In the genomic region with DNA sequence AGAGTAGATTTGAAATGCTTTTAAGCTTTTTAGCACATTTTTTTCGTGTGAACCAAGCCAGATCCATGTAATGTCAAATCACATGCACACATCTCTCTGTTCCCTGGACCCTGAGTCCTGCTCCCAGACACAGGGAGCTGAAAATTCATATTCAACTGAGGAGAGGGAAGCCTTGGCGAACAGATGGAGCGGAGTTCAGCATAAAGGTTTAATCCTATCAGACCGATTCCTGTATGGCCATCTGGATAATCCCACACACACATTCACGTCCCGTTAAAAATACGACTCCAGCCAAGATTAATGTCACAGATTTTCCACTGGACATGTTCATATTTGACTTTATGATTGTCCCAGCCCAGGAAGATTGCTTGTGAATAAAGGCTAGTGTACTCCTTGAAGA, we compare ENCODE assay signal across 15 mouse cellular contexts.
DNase-seq lines count a peak whose midpoint lies in the region; ATAC-seq lines count a peak whose summit lies in the region.
"Had no signal": no experiment of that assay in that cellular context is flagged by ENCODE, and none has a peak within 500 bp of the region (broad histone marks: within the 10 kb centered on the region; RNA-seq: fewer than 3 reads in every experiment).

No protein-coding gene starts in this region.

- DNase-seq in cerebellum, adult 11 months, result peak; percentile 6
- DNase-seq in cerebellum, adult 18-20 months, result no peak
- no peak for DNase-seq in forebrain, embryonic 11.5 days (ENCODE audit: low spot score)
- no peak for DNase-seq in spleen, adult 18-20 months
- no peak for DNase-seq in adrenal gland, postnatal 25 days
- DNase-seq in lung, postnatal 25 days (ENCODE audit: low spot score), result no peak
- DNase-seq: heart, adult 2 months; heart, postnatal 14 days; kidney, postnatal 14 days had no signal

- peak; percentile 25; the same call in 1 of the 2 replicates for ATAC-seq in forebrain, embryonic 11.5 days (replicated peaks; ENCODE audit: low FRiP score)
- ATAC-seq in hindbrain, embryonic 15.5 days (ENCODE audit: low FRiP score, low read depth), result no peak
- ATAC-seq in neural tube, embryonic 13.5 days (ENCODE audit: low read depth), result no peak
- ATAC-seq: intestine, postnatal 0 days had no signal

- no peaks in the 10 kb centered on the region for H3K36me3 ChIP-seq in forebrain, embryonic 11.5 days (ENCODE audit: control insufficient read depth, insufficient read depth, low read length)
- no peaks in the 10 kb centered on the region for H3K36me3 ChIP-seq in hindbrain, embryonic 15.5 days
- H3K36me3 ChIP-seq in neural tube, embryonic 13.5 days, result no peaks in the 10 kb centered on the region
- H3K36me3 ChIP-seq: embryonic facial prominence, embryonic 15.5 days; limb, embryonic 15.5 days; lung, embryonic 15.5 days had no signal

- H3K4me3 ChIP-seq in forebrain, embryonic 11.5 days (ENCODE audit: low read depth, low read length), result no peak overlapping the region
- H3K4me3 ChIP-seq in hindbrain, embryonic 15.5 days, result no peak overlapping the region
- no peak overlapping the region for H3K4me3 ChIP-seq in neural tube, embryonic 13.5 days
- H3K4me3 ChIP-seq: embryonic facial prominence, embryonic 15.5 days; heart, adult 2 months; limb, embryonic 15.5 days; lung, embryonic 15.5 days had no signal

- H3K9ac ChIP-seq in forebrain, embryonic 11.5 days (ENCODE audit: low read length), result no peak overlapping the region
- H3K9ac ChIP-seq in hindbrain, embryonic 15.5 days, result no peak overlapping the region
- H3K9ac ChIP-seq in neural tube, embryonic 13.5 days, result 0 out of 2 replicates have a peak overlapping the region, but pooled peaks have one; percentile 26
- H3K9ac ChIP-seq: embryonic facial prominence, embryonic 15.5 days; limb, embryonic 15.5 days; lung, embryonic 15.5 days had no signal

- H3K9me3 ChIP-seq in forebrain, embryonic 11.5 days (ENCODE audit: control insufficient read depth, low read length), result no peaks in the 10 kb centered on the region
- no peaks in the 10 kb centered on the region for H3K9me3 ChIP-seq in hindbrain, embryonic 15.5 days
- H3K9me3 ChIP-seq in neural tube, embryonic 13.5 days, result no peaks in the 10 kb centered on the region
- H3K9me3 ChIP-seq: embryonic facial prominence, embryonic 15.5 days; limb, embryonic 15.5 days; lung, embryonic 15.5 days had no signal

- H3K27ac ChIP-seq in forebrain, embryonic 11.5 days (ENCODE audit: low read depth, low read length), result no peak overlapping the region
- H3K27ac ChIP-seq in hindbrain, embryonic 15.5 days (replicated peaks), result peak overlapping the region; percentile 47
- peak overlapping the region; percentile 73 for H3K27ac ChIP-seq in neural tube, embryonic 13.5 days (replicated peaks)
- H3K27ac ChIP-seq: embryonic facial prominence, embryonic 15.5 days; heart, adult 2 months; limb, embryonic 15.5 days; lung, embryonic 15.5 days had no signal

- 62% methylated on average over 7 of the region's 7 CpGs for WGBS in forebrain, embryonic 11.5 days
- 38% methylated on average over 7 of the region's 7 CpGs for WGBS in hindbrain, embryonic 15.5 days
- WGBS in neural tube, embryonic 13.5 days, result 40% methylated on average over 7 of the region's 7 CpGs

- H3K4me2 ChIP-seq in forebrain, embryonic 11.5 days (ENCODE audit: low read depth, low read length, severe bottlenecking), result no peak overlapping the region
- peak overlapping the region; percentile 21; the same call in 1 of the 2 replicates for H3K4me2 ChIP-seq in hindbrain, embryonic 15.5 days
- 0 out of 2 replicates have a peak overlapping the region, but pooled peaks have one; percentile 20 for H3K4me2 ChIP-seq in neural tube, embryonic 13.5 days
- H3K4me2 ChIP-seq: embryonic facial prominence, embryonic 15.5 days; limb, embryonic 15.5 days; lung, embryonic 15.5 days had no signal

- no peaks in the 10 kb centered on the region for H3K27me3 ChIP-seq in forebrain, embryonic 11.5 days (ENCODE audit: control insufficient read depth, insufficient read depth, low read length)
- H3K27me3 ChIP-seq in hindbrain, embryonic 15.5 days, result no peaks in the 10 kb centered on the region
- H3K27me3 ChIP-seq in neural tube, embryonic 13.5 days, result no peaks in the 10 kb centered on the region
- H3K27me3 ChIP-seq: embryonic facial prominence, embryonic 15.5 days; limb, embryonic 15.5 days; lung, embryonic 15.5 days had no signal

- H3K4me1 ChIP-seq in forebrain, embryonic 11.5 days (replicated peaks; ENCODE audit: control insufficient read depth, insufficient read depth, low read length), result peaks cover 9% of the 10 kb centered on the region; the same call in 1 of the 2 replicates
- H3K4me1 ChIP-seq in hindbrain, embryonic 15.5 days (replicated peaks), result peaks cover 46% of the 10 kb centered on the region
- peaks cover 87% of the 10 kb centered on the region for H3K4me1 ChIP-seq in neural tube, embryonic 13.5 days (replicated peaks)
- H3K4me1 ChIP-seq: lung, embryonic 15.5 days had no signal
